Mouse (Mus musculus) inflammation-experienced regulatory T-cells, adult 6 months (primary cell): Measurements from ENCODE around the gene Eef1a1. TPM values are rescaled to one million over a fixed set of nuclear protein-coding genes. Genes with fewer than 3 reads are reported as not detected.

Experiments
- polyA plus RNA-seq, 3 experiments: library from polyadenylated mRNA; unstranded; fragments of 100-300 nt; shearing (Covaris generic); gene quantifications; one replicate each; pipeline ENCODE4 v1.2.1; 2017

Eef1a1 gene
- polyA plus RNA-seq, 3 experiments from 2014 or later, result 7,660 to 11,983 (median 10,337) TPM

Other genes with a start within 250 kb of the Eef1a1 start
- gene Gm3776, start 232.0 kb downstream of the Eef1a1 start, polyA plus RNA-seq, result not detected
- not detected for gene Gm10639, start 199.2 kb downstream of the Eef1a1 start, polyA plus RNA-seq
- gene Omt2a, start 174.4 kb downstream of the Eef1a1 start, polyA plus RNA-seq, result not detected
- gene Omt2b, start 161.6 kb downstream of the Eef1a1 start, polyA plus RNA-seq, result not detected
- not detected for gene Gsta2, start 133.4 kb downstream of the Eef1a1 start, polyA plus RNA-seq
- gene Dppa5a, start 121.0 kb downstream of the Eef1a1 start, polyA plus RNA-seq, result not detected
- not detected for gene Ooep, start 110.4 kb downstream of the Eef1a1 start, polyA plus RNA-seq
- 1 to 10 TPM; 1.8 to 5.2 (median 3.1) TPM for gene Ddx43, start 93.4 kb downstream of the Eef1a1 start, polyA plus RNA-seq
- gene Cgas, start 45.9 kb downstream of the Eef1a1 start, polyA plus RNA-seq, result 1 to 10 TPM; 2.4 to 4.1 (median 2.5) TPM
- 10 to 100 TPM; 12.8 to 19.9 (median 16.0) TPM for gene Mto1, start 40.9 kb downstream of the Eef1a1 start, polyA plus RNA-seq
- gene Gm17324, start 40.4 kb downstream of the Eef1a1 start, polyA plus RNA-seq, result under 1 TPM in 1 of 3 experiments, not detected in 2; 0.40 TPM
- 10 to 100 TPM in 2 of 3 experiments, 1 to 10 TPM in 1; 8.2 to 12.0 (median 11.3) TPM for gene Slc17a5, start 98.9 kb upstream of the Eef1a1 start, polyA plus RNA-seq
- gene Cd109, start 126.4 kb upstream of the Eef1a1 start, polyA plus RNA-seq, result 1 to 10 TPM in 1 of 3 experiments, under 1 TPM in 2; 0.16 to 1.3 (median 0.39) TPM